Mouse (Mus musculus) inflammation-experienced regulatory T-cells, adult 16 weeks (primary cell): ENCODE data around the gene St13. TPM values are rescaled to one million over a fixed set of nuclear protein-coding genes. Genes with fewer than 3 reads are reported as not detected.

Source experiments
- polyA plus RNA-seq: library from polyadenylated mRNA; unstranded; fragments of 100-300 nt; shearing (Covaris generic); gene quantifications from one replicate; pipeline ENCODE4 v1.2.1, GENCODE M21; 2017

The St13 gene
- 161 TPM for polyA plus RNA-seq

GRCm38 (mm10) chr15:81399638-81400315 is at the start of gene St13, which contains the start of gene Xpnpep3:
Gene St13, minus strand, starts transcription at chr15:81400077.
Gene Xpnpep3, plus strand, starts transcription at chr15:81400138.

GRCm38 (mm10) chr15:81408199-81408598 is 8.3 kb upstream of the St13 start, which contains the start of gene Dnajb7:
Gene Dnajb7, minus strand, starts transcription at chr15:81408299.

GRCm38 (mm10) chr15:81360345-81361021 is 39.4 kb downstream of the St13 start, which contains the start of gene Slc25a17:
Gene Slc25a17, minus strand, starts transcription at chr15:81360812.

Other genes with a start within 250 kb of the St13 start
- gene Mrtfa, start 209.3 kb downstream of the St13 start, polyA plus RNA-seq = 117 TPM
- not detected for gene Mchr1, start 164.6 kb downstream of the St13 start, polyA plus RNA-seq
- gene Slc25a17, start 39.3 kb downstream of the St13 start, polyA plus RNA-seq = 72.0 TPM
- 14.0 TPM for gene Xpnpep3, start 61 bp upstream of the St13 start, polyA plus RNA-seq
- 0.71 TPM for gene Dnajb7, start 8.2 kb upstream of the St13 start, polyA plus RNA-seq
- 351 TPM for gene Rbx1, start 66.2 kb upstream of the St13 start, polyA plus RNA-seq
- 33.3 TPM for gene Ep300, start 185.3 kb upstream of the St13 start, polyA plus RNA-seq